Mouse (Mus musculus): ENCODE results near the gene Lrp1. TPM values are rescaled to one million over a fixed set of nuclear protein-coding genes. Genes with fewer than 3 reads are reported as not detected.

The Lrp1 gene
- polyA plus RNA-seq, 1 experiment from 2014 or later: 55.5 TPM

GRCm38 (mm10) chr10:127546505-127546904 lies 74.4 kb downstream of the Lrp1 start:
- Histone ChIP-seq H3K9ac (replicated peaks; ENCODE audit: low read length) (no peak overlapping the region), H3K4me1 (ENCODE audit: control insufficient read depth, insufficient read depth, low read length) (no peaks in the 10 kb centered on the region), H3K36me3 (replicated peaks; ENCODE audit: control insufficient read depth, insufficient read depth, low read depth, low read length) (peaks cover 13% of the 10 kb centered on the region), H3K9me3 (replicated peaks; ENCODE audit: control insufficient read depth, low read length) (no peaks in the 10 kb centered on the region), H3K4me2 (ENCODE audit: low read depth, low read length) (no peak overlapping the region), H3K27me3 (ENCODE audit: control insufficient read depth, insufficient read depth, low read length) (no peaks in the 10 kb centered on the region), H3K27ac (replicated peaks; ENCODE audit: low read depth, low read length) (no peak overlapping the region), H3K4me3 (ENCODE audit: low read depth, low read length) (no peak overlapping the region)
- DNase-seq (ENCODE audit: low spot score): no peak
- 90% methylated on average over 7 of the region's 7 CpGs for WGBS
- ATAC-seq (replicated peaks; ENCODE audit: insufficient number of reproducible peaks, low FRiP score, low TSS enrichment, low read depth): no peak

DNA sequence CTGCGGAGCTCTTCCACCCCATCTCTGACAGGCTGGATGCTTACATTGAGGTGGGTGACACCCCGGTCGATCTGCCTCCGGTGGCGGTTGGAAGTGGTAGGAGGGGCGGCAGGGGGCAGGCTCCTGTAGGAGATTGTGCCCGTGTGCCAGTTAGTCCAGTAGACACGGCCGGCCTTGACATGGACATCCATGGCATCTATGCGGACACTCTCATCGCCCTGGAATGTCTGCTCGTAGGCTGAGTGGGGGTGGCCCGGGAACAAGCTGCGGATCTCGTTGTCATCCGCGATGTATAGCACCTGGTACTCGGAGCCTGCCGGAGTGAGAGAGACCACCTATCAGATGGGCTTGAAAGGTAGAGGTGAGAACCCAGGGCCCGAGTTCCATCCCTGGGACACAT lies 76.6 kb downstream of the Lrp1 start:
- H3K4me2 ChIP-seq (ENCODE audit: low read depth, low read length): no peak overlapping the region
- DNase-seq (ENCODE audit: low spot score) (no peak), ATAC-seq (replicated peaks; ENCODE audit: insufficient number of reproducible peaks, low FRiP score, low TSS enrichment, low read depth) (no peak)
- peaks cover 19% of the 10 kb centered on the region for H3K36me3 ChIP-seq (replicated peaks; ENCODE audit: control insufficient read depth, insufficient read depth, low read depth, low read length)
- H3K4me3 ChIP-seq (ENCODE audit: low read depth, low read length): no peak overlapping the region
- no peaks in the 10 kb centered on the region for H3K27me3 ChIP-seq (ENCODE audit: control insufficient read depth, insufficient read depth, low read length)
- H3K9me3 ChIP-seq (replicated peaks; ENCODE audit: control insufficient read depth, low read length): no peaks in the 10 kb centered on the region
- 95% methylated on average over 20 of the region's 20 CpGs for WGBS
- H3K9ac ChIP-seq (replicated peaks; ENCODE audit: low read length): no peak overlapping the region
- no peaks in the 10 kb centered on the region for H3K4me1 ChIP-seq (ENCODE audit: control insufficient read depth, insufficient read depth, low read length)
- H3K27ac ChIP-seq (replicated peaks; ENCODE audit: low read depth, low read length): no peak overlapping the region

GRCm38 (mm10) chr10:127543916-127544315 lies 77.0 kb downstream of the Lrp1 start:
- H3K36me3 ChIP-seq (replicated peaks; ENCODE audit: control insufficient read depth, insufficient read depth, low read depth, low read length): peaks cover 19% of the 10 kb centered on the region
- H3K27ac ChIP-seq (replicated peaks; ENCODE audit: low read depth, low read length): no peak overlapping the region
- H3K9ac ChIP-seq (replicated peaks; ENCODE audit: low read length): no peak overlapping the region
- H3K9me3 ChIP-seq (replicated peaks; ENCODE audit: control insufficient read depth, low read length): no peaks in the 10 kb centered on the region
- no peak overlapping the region for H3K4me3 ChIP-seq (ENCODE audit: low read depth, low read length)
- 88% methylated on average over 3 of the region's 3 CpGs for WGBS
- no peak overlapping the region for H3K4me2 ChIP-seq (ENCODE audit: low read depth, low read length)
- ATAC-seq (replicated peaks; ENCODE audit: insufficient number of reproducible peaks, low FRiP score, low TSS enrichment, low read depth) (no peak), DNase-seq (ENCODE audit: low spot score) (no peak)
- no peaks in the 10 kb centered on the region for H3K4me1 ChIP-seq (ENCODE audit: control insufficient read depth, insufficient read depth, low read length)
- H3K27me3 ChIP-seq (ENCODE audit: control insufficient read depth, insufficient read depth, low read length): no peaks in the 10 kb centered on the region

GRCm38 (mm10) chr10:127542720-127543119 lies 78.2 kb downstream of the Lrp1 start:
- H3K27ac ChIP-seq (replicated peaks; ENCODE audit: low read depth, low read length): no peak overlapping the region
- ATAC-seq (replicated peaks; ENCODE audit: insufficient number of reproducible peaks, low FRiP score, low TSS enrichment, low read depth) (no peak), DNase-seq (ENCODE audit: low spot score) (no peak)
- no peak overlapping the region for H3K4me2 ChIP-seq (ENCODE audit: low read depth, low read length)
- H3K27me3 ChIP-seq (ENCODE audit: control insufficient read depth, insufficient read depth, low read length): no peaks in the 10 kb centered on the region
- no peaks in the 10 kb centered on the region for H3K4me1 ChIP-seq (ENCODE audit: control insufficient read depth, insufficient read depth, low read length)
- no peak overlapping the region for H3K9ac ChIP-seq (replicated peaks; ENCODE audit: low read length)
- no peak overlapping the region for H3K4me3 ChIP-seq (ENCODE audit: low read depth, low read length)
- H3K9me3 ChIP-seq (replicated peaks; ENCODE audit: control insufficient read depth, low read length): no peaks in the 10 kb centered on the region
- 61% methylated on average over 6 of the region's 6 CpGs for WGBS
- H3K36me3 ChIP-seq (replicated peaks; ENCODE audit: control insufficient read depth, insufficient read depth, low read depth, low read length): peaks cover 19% of the 10 kb centered on the region

DNA sequence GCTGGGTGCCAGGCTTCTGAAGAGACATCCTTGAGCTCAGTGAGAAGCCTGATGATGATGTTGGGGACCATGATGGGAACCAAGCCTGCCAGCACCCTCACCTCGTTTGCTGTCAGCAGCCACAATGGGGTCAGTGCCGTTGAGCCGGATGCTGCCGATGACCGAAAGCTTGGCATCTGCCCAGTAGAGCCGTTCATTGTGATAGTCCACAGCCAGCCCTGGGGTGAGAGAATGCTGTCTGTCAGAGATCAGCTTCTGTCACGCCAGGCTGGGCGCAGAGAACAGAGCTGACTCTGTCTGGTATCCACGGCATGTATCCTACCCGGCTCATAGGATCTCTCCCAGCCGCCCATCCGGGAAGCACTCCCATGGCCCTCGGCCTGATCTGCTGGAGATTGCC lies 78.9 kb downstream of the Lrp1 start:
- Histone ChIP-seq H3K27me3 (ENCODE audit: control insufficient read depth, insufficient read depth, low read length) (no peaks in the 10 kb centered on the region), H3K4me2 (ENCODE audit: low read depth, low read length) (no peak overlapping the region), H3K9me3 (replicated peaks; ENCODE audit: control insufficient read depth, low read length) (no peaks in the 10 kb centered on the region), H3K27ac (replicated peaks; ENCODE audit: low read depth, low read length) (no peak overlapping the region), H3K4me1 (ENCODE audit: control insufficient read depth, insufficient read depth, low read length) (no peaks in the 10 kb centered on the region), H3K9ac (replicated peaks; ENCODE audit: low read length) (no peak overlapping the region), H3K36me3 (replicated peaks; ENCODE audit: control insufficient read depth, insufficient read depth, low read depth, low read length) (peaks cover 19% of the 10 kb centered on the region), H3K4me3 (ENCODE audit: low read depth, low read length) (no peak overlapping the region)
- DNase-seq (ENCODE audit: low spot score) (no peak), ATAC-seq (replicated peaks; ENCODE audit: insufficient number of reproducible peaks, low FRiP score, low TSS enrichment, low read depth) (no peak)
- 67% methylated on average over 13 of the region's 13 CpGs for WGBS

DNA sequence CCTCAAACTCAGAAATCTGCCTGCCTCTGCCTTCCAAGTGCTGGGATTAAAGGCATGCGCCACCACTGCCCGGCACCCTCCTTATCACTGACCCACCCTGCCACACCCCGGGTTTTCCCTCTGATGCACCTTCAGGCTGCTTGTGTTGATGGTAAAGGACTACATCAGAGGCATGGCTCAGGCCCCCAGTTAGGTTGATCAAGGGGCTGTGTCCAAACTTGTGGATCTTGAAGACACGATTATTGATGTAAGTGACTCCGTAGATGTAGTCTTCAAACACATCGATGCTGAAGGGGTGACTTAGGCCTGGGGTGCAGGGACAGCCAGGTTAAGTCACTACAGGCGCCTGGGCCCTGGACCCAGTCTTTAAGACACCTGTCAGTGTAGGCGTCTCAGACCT lies 79.4 kb downstream of the Lrp1 start:
- peaks cover 15% of the 10 kb centered on the region for H3K36me3 ChIP-seq (replicated peaks; ENCODE audit: control insufficient read depth, insufficient read depth, low read depth, low read length)
- no peaks in the 10 kb centered on the region for H3K9me3 ChIP-seq (replicated peaks; ENCODE audit: control insufficient read depth, low read length)
- H3K27ac ChIP-seq (replicated peaks; ENCODE audit: low read depth, low read length): no peak overlapping the region
- ATAC-seq (replicated peaks; ENCODE audit: insufficient number of reproducible peaks, low FRiP score, low TSS enrichment, low read depth) (no peak), DNase-seq (ENCODE audit: low spot score) (no peak)
- no peaks in the 10 kb centered on the region for H3K4me1 ChIP-seq (ENCODE audit: control insufficient read depth, insufficient read depth, low read length)
- H3K4me2 ChIP-seq (ENCODE audit: low read depth, low read length): no peak overlapping the region
- H3K9ac ChIP-seq (replicated peaks; ENCODE audit: low read length): no peak overlapping the region
- peaks cover 2% of the 10 kb centered on the region; the same call in 1 of the 2 replicates for H3K27me3 ChIP-seq (ENCODE audit: control insufficient read depth, insufficient read depth, low read length)
- WGBS: 91% methylated on average over 8 of the region's 8 CpGs
- H3K4me3 ChIP-seq (ENCODE audit: low read depth, low read length): no peak overlapping the region

GRCm38 (mm10) chr10:127537854-127538583 lies 82.9 kb downstream of the Lrp1 start:
- H3K9ac ChIP-seq (replicated peaks; ENCODE audit: low read length): no peak overlapping the region

DNA sequence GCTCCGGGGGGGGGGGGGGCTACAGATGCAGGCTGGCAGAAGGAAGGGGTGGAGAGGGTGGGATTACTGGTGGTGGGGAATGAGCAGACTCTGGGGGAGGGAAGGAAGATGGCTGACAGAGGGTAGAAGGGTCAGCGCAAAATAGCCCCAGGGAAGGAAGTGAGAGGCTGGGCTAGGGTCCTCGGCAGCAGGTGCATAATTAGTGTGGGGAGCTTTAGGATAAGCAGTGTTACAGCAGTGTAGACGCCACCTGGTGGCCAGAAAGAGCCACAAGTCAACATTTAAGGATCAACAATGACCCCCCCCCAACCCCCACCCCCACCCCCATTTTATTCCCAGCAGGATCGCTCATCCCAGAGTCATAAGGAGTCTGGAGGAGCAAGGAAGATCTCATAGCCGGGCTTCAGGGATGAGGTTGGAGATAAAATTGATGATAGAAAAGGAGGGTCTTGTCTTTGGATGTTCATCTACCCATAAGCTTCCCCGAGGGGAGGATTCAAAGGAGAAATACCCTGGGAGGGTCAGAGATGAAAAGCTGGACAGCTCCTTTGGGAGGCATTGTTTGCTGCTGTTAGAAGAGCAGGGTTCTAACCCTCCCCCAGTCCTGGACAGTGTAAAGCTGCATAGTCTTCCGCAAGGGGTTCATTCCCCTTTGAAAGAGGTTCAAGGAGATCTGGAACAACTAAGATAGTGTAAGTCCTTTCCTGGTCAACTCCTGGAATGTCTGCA lies 84.2 kb downstream of the Lrp1 start:
- H3K4me3 ChIP-seq (ENCODE audit: low read depth, low read length): no peak overlapping the region
- ATAC-seq (replicated peaks; ENCODE audit: insufficient number of reproducible peaks, low FRiP score, low TSS enrichment, low read depth): 0 out of 2 replicates have a peak, but pooled peaks have one; percentile 20
- H3K9me3 ChIP-seq (replicated peaks; ENCODE audit: control insufficient read depth, low read length): no peaks in the 10 kb centered on the region
- H3K27ac ChIP-seq (replicated peaks; ENCODE audit: low read depth, low read length): no peak overlapping the region
- H3K4me1 ChIP-seq (ENCODE audit: control insufficient read depth, insufficient read depth, low read length): peaks cover 8% of the 10 kb centered on the region
- 14% methylated on average over 8 of the region's 8 CpGs for WGBS
- H3K27me3 ChIP-seq (ENCODE audit: control insufficient read depth, insufficient read depth, low read length): peaks cover 48% of the 10 kb centered on the region
- peak; percentile 73 for DNase-seq (ENCODE audit: low spot score)
- H3K36me3 ChIP-seq (replicated peaks; ENCODE audit: control insufficient read depth, insufficient read depth, low read depth, low read length): peaks cover 5% of the 10 kb centered on the region; the same call in 1 of the 2 replicates
- no peak overlapping the region for H3K9ac ChIP-seq (replicated peaks; ENCODE audit: low read length)
- H3K4me2 ChIP-seq (ENCODE audit: low read depth, low read length): no peak overlapping the region

More at GRCm38 (mm10) chr10:127537854-127538583, 82.9 kb downstream of the Lrp1 start:
- H3K36me3 ChIP-seq (replicated peaks; ENCODE audit: control insufficient read depth, insufficient read depth, low read depth, low read length): peaks cover 9% of the 10 kb centered on the region
- peaks cover 8% of the 10 kb centered on the region for H3K4me1 ChIP-seq (ENCODE audit: control insufficient read depth, insufficient read depth, low read length)
- no peaks in the 10 kb centered on the region for H3K9me3 ChIP-seq (replicated peaks; ENCODE audit: control insufficient read depth, low read length)
- ATAC-seq (replicated peaks; ENCODE audit: insufficient number of reproducible peaks, low FRiP score, low TSS enrichment, low read depth): 0 out of 2 replicates have a peak, but pooled peaks have one; percentile 49
- 23% methylated on average over 7 of the region's 7 CpGs for WGBS
- DNase-seq (ENCODE audit: low spot score): peak; percentile 84
- H3K27ac ChIP-seq (replicated peaks; ENCODE audit: low read depth, low read length): no peak overlapping the region
- peaks cover 36% of the 10 kb centered on the region for H3K27me3 ChIP-seq (ENCODE audit: control insufficient read depth, insufficient read depth, low read length)
- no peak overlapping the region for H3K4me2 ChIP-seq (ENCODE audit: low read depth, low read length)
- H3K4me3 ChIP-seq (ENCODE audit: low read depth, low read length): no peak overlapping the region
